Mouse (Mus musculus) forebrain, embryonic 15.5 days (tissue): ENCODE measurements around the gene Mybbp1a. TPM values are rescaled to one million over a fixed set of nuclear protein-coding genes. Genes with fewer than 3 reads are reported as not detected.

ENCODE experiments used
- polyA plus RNA-seq: library from polyadenylated mRNA; unstranded; fragments of >200 nt; fragmentation: Nextera tagmentation; extraction: Ambion mirVana; gene quantifications from 2 replicates; pipeline ENCODE4 v1.2.1, GENCODE M21; 2015

The Mybbp1a gene
- polyA plus RNA-seq, 1 experiment from 2014 or later: 90.0 TPM

Other genes with a start within 250 kb of the Mybbp1a start
- 1.4 TPM in 2 replicates for gene Gm43951, start 234.5 kb upstream of the Mybbp1a start, polyA plus RNA-seq
- 22.8 and 23.5 TPM in 2 replicates for gene 4933427D14Rik, start 233.9 kb upstream of the Mybbp1a start, polyA plus RNA-seq
- gene Txndc17, start 233.8 kb upstream of the Mybbp1a start, polyA plus RNA-seq: 132 and 138 TPM in 2 replicates
- gene Med31, start 225.8 kb upstream of the Mybbp1a start, polyA plus RNA-seq: 59.1 and 60.1 TPM in 2 replicates
- 0.20 and 0.65 TPM in 2 replicates for gene Slc13a5, start 174.1 kb upstream of the Mybbp1a start, polyA plus RNA-seq
- 0.80 and 1.9 TPM in 2 replicates for gene Xaf1, start 139.7 kb upstream of the Mybbp1a start, polyA plus RNA-seq
- not detected in 2 replicates for gene Fbxo39, start 126.9 kb upstream of the Mybbp1a start, polyA plus RNA-seq
- 6.2 and 10.9 TPM in 2 replicates for gene Tekt1, start 78.9 kb upstream of the Mybbp1a start, polyA plus RNA-seq
- gene Smtnl2, start 29.6 kb upstream of the Mybbp1a start, polyA plus RNA-seq: 5.3 and 5.4 TPM in 2 replicates
- not detected in 2 replicates for gene Ggt6, start 5.8 kb upstream of the Mybbp1a start, polyA plus RNA-seq
- 8.7 and 9.1 TPM in 2 replicates for gene Spns2, start 48.5 kb downstream of the Mybbp1a start, polyA plus RNA-seq
- gene Spns3, start 109.2 kb downstream of the Mybbp1a start, polyA plus RNA-seq: 0.08 TPM in 2 replicates
- gene Ube2g1, start 165.9 kb downstream of the Mybbp1a start, polyA plus RNA-seq: 110 TPM in 2 replicates
- 27.1 and 28.0 TPM in 2 replicates for gene Ankfy1, start 248.7 kb downstream of the Mybbp1a start, polyA plus RNA-seq